Mouse (Mus musculus) MEL (cell line): ENCODE data around the gene Casp1. TPM values are rescaled to one million over a fixed set of nuclear protein-coding genes. Genes with fewer than 3 reads are reported as not detected.

Source experiments
- DNase-seq: peaks from one replicate; pipeline ENCODE4 v3.0.0; 2011; ENCODE audit warnings: low read depth, low spot score
- H3K27ac ChIP-seq: 2 replicates; pipeline ENCODE4 v1.5.1; 2012; ENCODE audit warnings: low read depth, mild to moderate bottlenecking, control low read depth, low read length, moderate library complexity; ENCODE audit not compliant: control insufficient read depth
- H3K27me3 ChIP-seq, 2 experiments: fragments of 150-350 bp in 1 of 2; sonication (generic) in 1 of 2; 2 replicates each; pipeline ENCODE4 v1.6.1; 2012; ENCODE audit warnings: low read length in 2 of 2, mild to moderate bottlenecking in 2 of 2, improper control_type of control experiment in 1 of 2, moderate library complexity in 1 of 2; ENCODE audit not compliant: insufficient read depth in 2 of 2, control insufficient read depth in 1 of 2
- H3K36me3 ChIP-seq, 2 experiments: 2 replicates each; pipeline ENCODE4 v1.6.1; 2012 to 2014; ENCODE audit warnings: low read length in 2 of 2, improper control_type of control experiment in 1 of 2, inconsistent platforms in 1 of 2, mild to moderate bottlenecking in 1 of 2; ENCODE audit not compliant: insufficient read depth in 2 of 2, control insufficient read depth in 1 of 2
- H3K4me1 ChIP-seq, 2 experiments: fragments of 150-350 bp in 1 of 2; sonication (generic) in 1 of 2; 2 replicates each; pipeline ENCODE4 v1.6.1; 2012; ENCODE audit warnings: low read length in 2 of 2, improper control_type of control experiment in 1 of 2, mild to moderate bottlenecking in 1 of 2; ENCODE audit not compliant: insufficient read depth in 2 of 2, control insufficient read depth in 1 of 2
- H3K4me3 ChIP-seq, 2 experiments: fragments of 150-350 bp in 1 of 2; sonication (generic) in 1 of 2; 2 replicates each; pipeline ENCODE4 v1.5.1; 2012; ENCODE audit warnings: low read depth in 2 of 2, low read length in 2 of 2, mild to moderate bottlenecking in 2 of 2, moderate library complexity in 2 of 2, control low read depth in 1 of 2, improper control_type of control experiment in 1 of 2; ENCODE audit not compliant: control insufficient read depth in 1 of 2, insufficient read depth in 1 of 2
- H3K79me2 ChIP-seq: 2 replicates; pipeline ENCODE4 v1.6.1; 2012; ENCODE audit warnings: mild to moderate bottlenecking, low read length, moderate library complexity; ENCODE audit not compliant: control insufficient read depth, poor library complexity, insufficient read depth
- H3K9ac ChIP-seq: 2 replicates; pipeline ENCODE4 v1.6.1; 2012; ENCODE audit warnings: low read depth, mild to moderate bottlenecking, control low read depth, low read length, moderate library complexity; ENCODE audit not compliant: control insufficient read depth, poor library complexity, severe bottlenecking
- H3K9me3 ChIP-seq: fragments of 150-350 bp; sonication (generic); replicated peaks from 2 replicates; pipeline ENCODE4 v1.6.1; 2012; ENCODE audit warnings: mild to moderate bottlenecking, low read length, improper control_type of control experiment, moderate library complexity; ENCODE audit not compliant: insufficient read depth
- E2F4 ChIP-seq: IDR thresholded peaks from 2 replicates; pipeline ENCODE4 v1.6.1; 2011; ENCODE audit warnings: low read depth, low read length, improper control_type of control experiment, borderline replicate concordance
- ELF1 ChIP-seq: IDR thresholded peaks from 2 replicates; pipeline ENCODE4 v1.6.1; 2014; ENCODE audit warnings: low read depth, mild to moderate bottlenecking, inconsistent platforms, low read length, improper control_type of control experiment, moderate library complexity
- EP300 ChIP-seq, 2 experiments: IDR thresholded peaks; 2 replicates each; pipeline ENCODE4 v1.6.1; 2011; ENCODE audit warnings: improper control_type of control experiment in 2 of 2, low read length in 2 of 2, low read depth in 1 of 2, mild to moderate bottlenecking in 1 of 2
- GABPA ChIP-seq: IDR thresholded peaks from 2 replicates; pipeline ENCODE4 v1.6.1; 2012; ENCODE audit warnings: low read depth, mild to moderate bottlenecking, inconsistent platforms, low read length, improper control_type of control experiment, moderate library complexity
- GATA1 ChIP-seq: IDR thresholded peaks from 2 replicates; pipeline ENCODE4 v1.6.1; 2011; ENCODE audit warnings: low read depth, low read length, improper control_type of control experiment
- JUND ChIP-seq: IDR thresholded peaks from 2 replicates; pipeline ENCODE4 v1.6.1; 2011; ENCODE audit warnings: low read depth, mild to moderate bottlenecking, improper control_type of control experiment, low read length
- MAX ChIP-seq: IDR thresholded peaks from 2 replicates; pipeline ENCODE4 v1.6.1; 2011; ENCODE audit warnings: low read length, improper control_type of control experiment
- MAZ ChIP-seq: IDR thresholded peaks from 2 replicates; pipeline ENCODE4 v1.6.1; 2012; ENCODE audit warnings: low read depth, mild to moderate bottlenecking, inconsistent platforms, low read length, improper control_type of control experiment
- MEF2A ChIP-seq: IDR thresholded peaks from 2 replicates; pipeline ENCODE4 v1.6.1; 2014; ENCODE audit warnings: low read depth, mild to moderate bottlenecking, inconsistent platforms, low read length, improper control_type of control experiment; ENCODE audit not compliant: poor library complexity, insufficient replicate concordance, severe bottlenecking; ENCODE audit errors: extremely low read depth
- MXI1 ChIP-seq: IDR thresholded peaks from 2 replicates; pipeline ENCODE4 v1.6.1; 2011; ENCODE audit warnings: mild to moderate bottlenecking, low read depth, low read length, improper control_type of control experiment
- NRF1 ChIP-seq: IDR thresholded peaks from 2 replicates; pipeline ENCODE4 v1.6.1; 2014; ENCODE audit warnings: low read depth, mild to moderate bottlenecking, inconsistent platforms, low read length, improper control_type of control experiment, moderate library complexity; ENCODE audit not compliant: poor library complexity, insufficient read depth, severe bottlenecking
- POLR2A ChIP-seq, 2 experiments: IDR thresholded peaks; 2 replicates each; pipeline ENCODE4 v1.6.1; 2011 to 2012; ENCODE audit warnings: low read length in 2 of 2, mild to moderate bottlenecking in 2 of 2, control low read depth in 1 of 2, improper control_type of control experiment in 1 of 2, low read depth in 1 of 2, moderate library complexity in 1 of 2; ENCODE audit not compliant: control insufficient read depth in 1 of 2, insufficient read depth in 1 of 2, poor library complexity in 1 of 2
- POLR2AphosphoS2 ChIP-seq: IDR thresholded peaks from 2 replicates; pipeline ENCODE4 v1.6.1; 2011; ENCODE audit warnings: low read length, improper control_type of control experiment
- TAL1 ChIP-seq: IDR thresholded peaks from 2 replicates; pipeline ENCODE4 v1.6.1; 2012; ENCODE audit warnings: mild to moderate bottlenecking, inconsistent platforms, low read length, moderate library complexity, mixed read lengths
- TBP ChIP-seq: IDR thresholded peaks from 2 replicates; pipeline ENCODE4 v1.8.0; 2011; ENCODE audit warnings: low read depth, low read length, improper control_type of control experiment
- TCF12 ChIP-seq: IDR thresholded peaks from 2 replicates; pipeline ENCODE4 v1.6.1; 2014; ENCODE audit warnings: low read depth, mild to moderate bottlenecking, inconsistent platforms, low read length, improper control_type of control experiment, moderate library complexity
- UBTF ChIP-seq: IDR thresholded peaks from 2 replicates; pipeline ENCODE4 v1.6.1; 2012; ENCODE audit warnings: low read depth, mild to moderate bottlenecking, inconsistent platforms, low read length, improper control_type of control experiment, moderate library complexity, borderline replicate concordance; ENCODE audit not compliant: insufficient read depth
- ZKSCAN1 ChIP-seq: IDR thresholded peaks from 2 replicates; pipeline ENCODE4 v1.6.1; 2012; ENCODE audit warnings: low read depth, mild to moderate bottlenecking, inconsistent platforms, low read length, improper control_type of control experiment, moderate library complexity
- ZMIZ1 ChIP-seq: IDR thresholded peaks from 2 replicates; pipeline ENCODE4 v1.6.1; 2012; ENCODE audit warnings: low read depth, mild to moderate bottlenecking, inconsistent platforms, low read length, improper control_type of control experiment, moderate library complexity
- polyA plus RNA-seq, 2 experiments: library from polyadenylated mRNA; stranded (reverse) in 1 of 2; unstranded in 1 of 2; fragments of >175 nt in 1 of 2; fragments of >200 nt in 1 of 2; gene quantifications; 2 replicates each; pipeline versions ENCODE4 v1.2.1 to v1.2.4; 2012; ENCODE audit warnings: low replicate concordance in 2 of 2, low read depth in 1 of 2; ENCODE audit not compliant: insufficient read length in 2 of 2, insufficient read depth in 1 of 2, missing spikeins in 1 of 2
- total RNA-seq: library from RNA; depleted of rRNA; stranded (reverse); fragments of 300-350 nt; gene quantifications from 2 replicates; pipeline ENCODE4 v1.2.3, GENCODE M21; 2012

Gene Casp1
- total and polyA plus RNA-seq, 3 experiments = 0.17 to 0.73 TPM; not detected in 1

- Histone ChIP-seq H3K9me3 (no peaks in the 10 kb centered on the region), H3K27ac (no peak within 1 kb of the TSS), H3K27me3 (no peaks in the 10 kb centered on the region), H3K4me1 (no peaks in the 10 kb centered on the region; a peak in 1 of 4 replicates), H3K36me3 (peaks cover 0 to 6% of the 10 kb centered on the region in 2 experiments; a peak in 2 of 4 replicates), H3K4me3 (no peak within 1 kb of the TSS), H3K79me2 (no peaks in the 10 kb centered on the region), H3K9ac (no peak within 1 kb of the TSS)
- DNase-seq = no peak
- TF ChIP-seq MXI1 = no peak
- TF ChIP-seq POLR2AphosphoS2 = no peak
- TF ChIP-seq UBTF = no peak
- no peak for TF ChIP-seq JUND
- TF ChIP-seq TAL1 = no peak
- TF ChIP-seq MEF2A = no peak
- TF ChIP-seq TCF12 = no peak
- no peak for TF ChIP-seq GATA1
- no peak for TF ChIP-seq ZKSCAN1
- TF ChIP-seq POLR2A (IDR thresholded peaks at IDR 0.05; ENCODE audit: control insufficient read depth in 1 of 2, insufficient read depth in 1 of 2, low read depth in 1 of 2, low read length in 2 of 2, poor library complexity in 1 of 2) = no peak
- no peak for TF ChIP-seq ZMIZ1
- no peak for TF ChIP-seq MAX
- no peak for TF ChIP-seq GABPA
- no peak for TF ChIP-seq NRF1
- TF ChIP-seq ELF1 = no peak
- TF ChIP-seq MAZ = no peak
These were observed 47.1 kb downstream of the Casp1 start, which contains the start of gene Casp12 for GRCm38 (mm10) chr9:5345291-5345898. Gene Casp12, plus strand, starts transcription at chr9:5345430.

- peaks cover 0 to 7% of the 10 kb centered on the region in 2 experiments; a peak in 2 of 4 replicates for H3K36me3 ChIP-seq
- no peaks in the 10 kb centered on the region for H3K9me3 ChIP-seq
- no peak for TF ChIP-seq TBP
- TF ChIP-seq ZKSCAN1 = no peak
- peak; percentile 40; the same call in 1 of the 2 replicates for TF ChIP-seq GATA1
- no peak for TF ChIP-seq MAX
- TF ChIP-seq E2F4 = no peak
- peak in 1 of 2 experiments; percentile 48; a peak in 2 of 4 replicates for TF ChIP-seq EP300 (IDR thresholded peaks at IDR 0.05; ENCODE audit: low read depth in 1 of 2, low read length in 2 of 2)
- H3K27me3 ChIP-seq = no peaks in the 10 kb centered on the region
- H3K27ac ChIP-seq = no peak overlapping the region
- no peaks in the 10 kb centered on the region; a peak in 1 of 4 replicates for H3K4me1 ChIP-seq
- DNase-seq = peak; percentile 64
- no peak overlapping the region for H3K4me3 ChIP-seq
- H3K79me2 ChIP-seq = no peaks in the 10 kb centered on the region
- H3K9ac ChIP-seq = no peak overlapping the region
These were observed 49.1 kb downstream of the Casp1 start for GRCm38 (mm10) chr9:5347381-5347780.
